Mouse (Mus musculus) lung, adult 2 months (tissue): ENCODE results near the gene Lrrc20.
A peak's percentile ranks its signal among the peaks of the same experiment; 100 is the strongest.

ENCODE experiments used
- CTCF ChIP-seq: fragments of 200-500 bp; IDR thresholded peaks from 2 replicates; pipeline ENCODE4 v1.5.1; 2011; ENCODE audit warnings: mild to moderate bottlenecking, low read length, control low read depth; ENCODE audit not compliant: insufficient read depth
- POLR2A ChIP-seq: fragments of 200-500 bp; IDR thresholded peaks from 2 replicates; pipeline ENCODE4 v1.6.1; 2011; ENCODE audit warnings: low read depth, mild to moderate bottlenecking, control low read depth, low read length, borderline replicate concordance; ENCODE audit errors: extremely low read depth

DNA sequence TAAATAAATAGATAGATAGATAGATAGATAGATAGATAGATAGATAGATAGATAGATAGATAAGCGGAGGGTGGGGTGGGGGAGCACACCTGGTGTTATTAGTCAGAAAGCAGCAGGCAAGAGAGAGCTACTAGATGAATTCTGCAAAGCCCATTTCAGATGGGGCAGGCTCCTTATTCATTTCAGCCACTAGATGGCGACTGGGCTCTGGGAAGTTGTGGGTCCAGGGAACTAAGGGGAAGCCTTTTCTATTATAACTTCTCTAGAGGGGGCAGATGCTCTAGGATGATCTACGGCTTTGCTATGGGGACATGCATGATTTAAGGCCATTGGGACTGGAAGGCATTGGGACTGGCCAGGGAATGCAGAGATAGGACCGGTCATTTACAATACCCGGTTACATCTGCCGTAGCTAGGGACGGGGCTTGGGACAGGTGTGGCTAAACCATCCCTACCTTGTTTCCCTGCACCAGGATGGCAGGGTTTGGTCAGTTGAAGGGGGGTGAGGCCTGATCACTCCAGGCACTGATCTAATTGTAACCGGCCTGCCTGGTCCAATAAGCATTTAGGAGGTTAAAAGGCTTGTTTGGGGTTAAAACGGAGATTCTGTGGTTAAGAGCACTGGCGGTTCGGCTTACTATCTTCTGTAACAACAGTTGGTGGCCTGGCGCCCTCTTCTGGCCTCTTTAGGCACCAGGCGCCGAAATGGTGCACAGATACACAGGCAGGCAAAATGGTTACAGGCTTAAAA, 126.9 kb downstream of the Lrrc20 start:
- TF ChIP-seq CTCF = peak; percentile 59
- no peak for TF ChIP-seq POLR2A
